Mouse (Mus musculus) stomach, postnatal 0 days (tissue): ENCODE measurements at regions not wholly inside any gene's neighbourhood (a gene's known extent, or its start where the extent isn't known, plus 50 kb on each side); places are given as distances from the start of the nearest gene placed in this dataset.

ENCODE experiments used
- CTCF ChIP-seq: IDR thresholded peaks from 2 replicates; pipeline ENCODE4 v1.5.1; 2016; ENCODE audit warnings: antibody characterized with exemption, low read depth, mild to moderate bottlenecking, moderate library complexity
- EP300 ChIP-seq: optimal IDR thresholded peaks from 2 replicates; pipeline ENCODE3; 2016; ENCODE audit warnings: antibody characterized with exemption

DNA sequence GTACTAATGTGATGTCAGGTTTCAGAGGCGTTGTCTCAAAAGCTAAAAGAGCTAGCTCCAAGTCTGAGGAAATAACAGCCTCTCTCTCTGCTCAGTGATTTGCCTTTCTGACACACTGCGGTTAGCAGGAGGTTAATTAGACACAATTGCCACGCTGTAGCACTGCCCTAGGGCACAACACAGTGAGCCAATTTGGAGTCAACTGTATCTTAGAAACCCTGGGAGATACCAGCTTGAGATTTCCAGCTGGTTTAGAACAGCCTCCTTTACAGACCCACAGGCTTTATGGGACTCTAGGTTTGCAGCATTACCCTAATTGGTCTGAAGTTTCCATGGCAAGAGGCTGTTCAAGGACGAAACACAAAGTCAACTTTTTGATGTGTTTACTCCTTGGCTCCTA lies 176.9 kb upstream of the Fer start:
- TF ChIP-seq CTCF (no peak), EP300 (no peak)
